Mouse (Mus musculus) R1 (cell line): ENCODE measurements around the gene Trim8.

Source experiments
- DNase-seq: peaks from one replicate; pipeline ENCODE4 v3.0.0-alpha.2; 2018; ENCODE audit warnings: low read depth, low spot score

Trim8 gene

DNA sequence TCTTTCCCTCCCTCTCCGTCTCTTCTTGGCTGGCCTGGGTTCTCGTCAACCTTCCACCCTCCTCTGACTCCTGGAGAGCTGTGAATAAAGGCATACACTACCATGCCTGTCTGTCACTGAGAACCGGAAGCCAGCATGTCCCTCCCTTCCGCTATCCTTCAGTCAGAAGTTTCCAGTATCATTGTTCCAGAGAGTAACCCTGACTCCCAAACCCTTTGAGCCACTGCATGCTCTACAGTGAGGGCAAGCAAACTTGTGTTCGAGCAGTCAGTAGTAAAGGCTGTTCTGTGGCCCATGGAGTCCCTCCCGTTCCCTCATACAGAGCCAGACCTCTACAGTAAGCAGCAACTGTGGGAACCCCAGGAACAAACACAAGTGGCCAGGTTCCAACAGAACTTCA, 46.1 kb downstream of the Trim8 start:
- no peak for DNase-seq

DNA sequence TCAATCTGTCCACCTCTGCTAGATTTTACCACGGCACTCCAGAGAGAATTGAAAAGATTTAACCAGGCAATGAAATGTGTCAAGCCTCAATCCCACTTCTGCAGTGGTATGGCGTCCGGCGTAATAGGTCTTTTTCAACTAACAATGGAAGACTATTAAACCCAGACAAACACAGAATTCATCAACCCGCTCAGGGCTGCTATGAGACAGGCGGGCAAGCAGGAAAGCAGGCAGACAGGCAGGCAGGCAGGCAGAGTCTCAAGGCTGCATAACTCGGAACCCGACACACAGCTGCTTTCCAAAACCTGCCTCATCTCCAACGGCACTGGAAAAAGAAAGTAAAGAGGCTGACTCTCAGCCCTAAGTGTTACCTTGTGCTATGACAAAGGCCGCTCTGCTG, 46.6 kb downstream of the Trim8 start:
- no peak for DNase-seq

GRCm38 (mm10) chr19:46550385-46550784, 48.9 kb downstream of the Trim8 start:
- DNase-seq, result no peak

DNA sequence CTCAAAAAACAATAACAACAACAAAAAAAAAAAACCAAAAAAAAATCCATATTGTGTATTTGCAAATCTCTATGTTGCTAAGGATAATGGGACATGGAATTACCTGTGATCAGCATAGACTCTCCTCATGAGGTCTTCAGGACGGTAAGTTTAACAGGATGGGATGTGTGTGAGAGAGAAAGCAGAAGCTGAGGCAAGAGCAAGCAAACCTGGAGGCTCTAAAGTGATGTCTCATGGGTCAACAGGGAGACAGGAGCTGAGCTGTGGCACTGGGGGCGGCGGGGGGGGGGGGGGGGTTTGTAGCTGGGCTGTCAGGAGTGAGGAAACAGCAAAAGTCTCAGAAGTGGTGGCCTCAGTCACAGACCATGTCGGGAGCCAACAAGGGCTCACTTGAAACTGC, 51.0 kb downstream of the Trim8 start:
- DNase-seq, result no peak

DNA sequence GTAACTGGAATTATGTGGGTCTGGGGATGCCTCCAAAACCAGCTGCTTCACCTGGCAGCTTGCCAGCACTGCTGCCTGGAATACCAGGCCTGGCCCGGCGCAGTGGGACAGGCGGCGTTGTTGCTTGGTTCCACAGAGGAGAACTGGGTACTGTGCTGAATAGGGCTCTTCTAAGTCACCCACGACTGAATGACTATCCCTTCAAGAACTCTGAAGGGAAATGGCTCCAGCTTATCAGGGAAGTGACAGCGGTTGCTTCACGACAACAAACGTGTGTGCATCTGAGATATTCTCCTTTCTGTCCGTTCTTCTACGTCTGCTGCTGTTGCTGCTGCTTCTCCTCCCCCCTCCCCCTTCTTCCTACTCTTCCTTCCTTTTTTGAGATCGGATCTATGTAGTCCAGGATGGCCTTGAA, 52.0 kb downstream of the Trim8 start:
- DNase-seq, result no peak

DNA sequence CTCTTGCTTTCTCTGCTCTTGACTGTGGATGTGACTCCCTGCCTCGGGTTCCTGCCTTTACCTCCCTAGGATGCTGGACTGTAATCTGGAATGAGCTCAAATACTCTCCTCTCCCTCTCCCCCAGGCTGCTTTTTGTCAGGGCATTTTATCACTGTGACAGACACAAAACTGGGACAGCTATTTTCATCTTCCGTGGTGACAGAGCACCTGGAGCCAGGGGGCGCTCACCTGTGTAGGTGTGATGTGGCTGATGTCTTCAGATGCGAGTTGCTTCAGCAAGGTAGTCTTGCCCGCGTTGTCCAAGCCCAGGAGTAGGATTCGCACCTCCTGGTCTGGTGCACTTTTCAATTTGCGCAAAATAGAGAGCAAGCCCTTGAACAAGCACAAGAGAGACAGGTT, 56.5 kb downstream of the Trim8 start:
- DNase-seq, result no peak

GRCm38 (mm10) chr19:46558631-46559030, 57.1 kb downstream of the Trim8 start:
- no peak for DNase-seq

DNA sequence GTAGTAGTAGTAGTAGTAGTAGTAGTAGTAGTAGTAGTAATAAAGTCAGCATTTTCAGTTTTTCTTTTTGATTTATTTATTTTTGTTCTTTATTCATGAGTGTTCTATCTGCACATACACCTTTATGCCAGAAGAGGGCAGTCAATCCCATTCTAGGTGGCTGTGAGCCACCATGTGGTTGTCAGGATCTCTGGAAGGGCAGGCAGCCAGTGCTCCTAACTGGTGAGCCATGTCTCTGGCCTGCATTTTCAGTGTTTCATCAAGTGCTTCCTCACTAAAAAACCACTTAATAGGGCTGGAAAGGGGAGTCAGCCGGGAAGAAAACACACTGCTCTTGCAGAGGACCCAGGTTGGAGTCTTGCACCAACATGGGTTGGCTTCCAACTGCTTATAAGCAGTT, 60.6 kb downstream of the Trim8 start:
- peak; percentile 72 for DNase-seq

DNA sequence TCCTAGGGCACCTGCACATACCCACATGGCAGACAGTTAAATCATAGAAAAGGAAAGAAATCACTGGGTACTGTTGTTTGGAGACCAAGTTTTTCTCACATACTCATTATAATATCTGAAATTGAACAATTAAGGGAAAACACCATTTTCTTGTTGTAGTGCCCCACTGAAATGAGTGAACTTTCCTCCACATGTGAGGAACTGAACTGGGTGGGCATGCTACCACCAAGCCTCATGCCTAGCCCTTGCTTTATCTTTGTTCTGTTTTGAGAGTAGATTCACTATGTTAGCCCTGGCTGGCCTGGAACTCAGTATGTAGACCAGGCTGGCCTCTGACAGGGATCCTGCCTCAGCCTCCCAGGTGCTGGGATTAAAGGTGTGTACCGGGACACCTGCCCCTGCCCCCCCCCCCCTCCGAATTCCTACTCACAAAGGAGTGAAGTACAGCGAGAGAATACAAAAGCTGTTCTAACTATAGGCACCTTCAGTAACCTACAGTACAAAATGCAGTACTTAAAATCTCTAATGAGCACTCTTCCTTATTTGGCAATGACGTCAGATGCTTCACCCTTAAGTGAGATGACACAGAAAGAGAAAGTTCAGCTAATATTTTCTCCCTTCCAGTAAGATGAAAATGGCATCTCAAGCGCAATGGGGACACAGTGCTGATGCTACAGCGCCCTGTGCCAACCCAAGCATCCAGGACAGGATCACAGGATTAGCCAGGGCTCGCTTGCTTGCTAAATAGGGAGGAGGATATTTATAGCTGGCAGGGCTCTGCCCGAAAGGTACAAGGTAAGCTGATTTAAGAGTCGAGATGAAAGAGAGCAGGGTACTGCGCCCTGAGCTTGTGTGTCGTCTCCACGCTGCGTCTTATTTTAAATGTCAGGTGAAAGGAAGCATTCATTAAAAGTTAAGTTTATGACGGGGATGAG, 61.3 kb downstream of the Trim8 start:
- DNase-seq, result no peak

DNA sequence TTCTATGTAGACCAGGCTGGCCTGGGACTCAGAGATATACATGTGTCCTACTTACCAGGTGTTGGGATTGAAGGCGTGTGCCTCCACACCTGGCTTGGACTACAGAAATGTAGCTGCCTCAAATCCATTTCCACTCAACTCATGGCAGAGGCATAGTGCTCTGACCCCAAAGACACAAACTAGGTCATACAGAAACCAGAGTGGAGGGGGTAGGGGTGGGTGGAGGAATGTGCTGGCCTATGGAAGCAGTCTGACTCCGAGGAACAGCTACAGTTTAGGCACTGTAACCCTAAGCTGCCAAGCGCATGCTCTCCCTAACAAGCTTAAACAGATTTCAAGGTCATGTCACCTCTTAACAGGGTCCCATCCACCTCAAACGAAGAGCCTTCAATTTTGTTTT, 62.1 kb downstream of the Trim8 start:
- DNase-seq, result no peak

DNA sequence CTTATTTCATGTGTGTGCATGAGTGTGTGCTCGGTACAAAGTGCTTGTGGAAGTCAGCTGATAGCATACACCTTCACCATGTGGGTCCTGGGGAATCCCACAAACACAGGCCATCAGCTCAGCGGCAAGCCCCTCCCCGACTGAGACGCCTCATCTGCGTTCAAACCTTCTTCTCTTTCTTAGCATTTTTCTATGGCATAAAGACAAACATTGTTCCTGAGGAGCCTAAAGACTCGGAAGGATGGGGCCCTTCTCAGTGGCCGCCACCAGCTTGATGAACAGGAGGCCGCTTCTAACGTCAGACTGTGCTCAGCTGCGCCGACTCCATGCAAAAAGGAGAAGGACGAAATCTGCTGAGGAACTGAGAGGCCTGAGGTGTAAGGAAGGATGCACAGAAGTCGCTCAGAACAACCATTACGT, 62.6 kb downstream of the Trim8 start:
- no peak for DNase-seq
